Mouse (Mus musculus): Measurements from ENCODE around the gene Dync1i1. TPM values are rescaled to one million over a fixed set of nuclear protein-coding genes. Genes with fewer than 3 reads are reported as not detected.
"Not testable (repeated sequence)": the region's sequence is repeated elsewhere in the genome, so short reads cannot be mapped to it uniquely, and the experiment has no call there.

The Dync1i1 gene
- 4.5 and 7.2 TPM in 2 replicates for polyA plus RNA-seq (2016; fragmentation: Nextera tagmentation; extraction: Ambion mirVana)

DNA sequence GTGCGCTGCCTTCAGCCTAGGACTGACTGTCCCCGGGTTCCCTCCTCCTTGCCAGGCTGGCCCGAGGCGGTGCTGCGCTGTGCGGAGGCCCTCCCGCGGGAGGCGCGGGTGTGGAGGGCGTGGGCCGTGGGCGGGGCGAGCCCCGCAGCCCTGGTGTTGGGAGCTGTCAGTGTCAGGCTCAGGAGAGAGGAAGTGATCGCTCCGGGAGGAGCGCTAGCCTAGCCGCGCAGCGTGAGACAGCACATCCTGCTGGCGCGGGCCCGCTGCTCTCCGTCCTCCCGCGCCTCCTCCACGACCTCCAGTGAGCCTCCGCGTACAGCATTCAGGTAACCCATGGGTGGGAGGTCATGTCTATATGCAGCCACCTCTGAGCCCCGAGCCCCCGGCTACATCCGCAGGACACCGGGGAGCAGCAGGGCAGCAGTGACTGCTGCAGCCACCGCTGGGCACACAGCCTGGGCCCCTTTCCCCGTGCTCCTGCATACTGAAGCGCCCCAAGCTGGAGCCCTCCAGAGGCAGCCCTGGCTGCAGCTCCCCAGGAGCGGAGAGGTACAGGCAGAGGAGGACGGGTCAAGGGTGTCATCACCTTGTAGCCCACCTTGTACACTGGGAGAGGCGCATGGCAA lies at the start of gene Dync1i1:
Dync1i1 (plus strand) TSS at position 29 of the 626 bp plus-strand sequence.
- H3K27ac ChIP-seq: no peak within 1 kb of the TSS
- peak; percentile 94 for ATAC-seq (ENCODE audit: low FRiP score)
- WGBS: 2% methylated on average over 32 of the region's 40 CpGs

DNA sequence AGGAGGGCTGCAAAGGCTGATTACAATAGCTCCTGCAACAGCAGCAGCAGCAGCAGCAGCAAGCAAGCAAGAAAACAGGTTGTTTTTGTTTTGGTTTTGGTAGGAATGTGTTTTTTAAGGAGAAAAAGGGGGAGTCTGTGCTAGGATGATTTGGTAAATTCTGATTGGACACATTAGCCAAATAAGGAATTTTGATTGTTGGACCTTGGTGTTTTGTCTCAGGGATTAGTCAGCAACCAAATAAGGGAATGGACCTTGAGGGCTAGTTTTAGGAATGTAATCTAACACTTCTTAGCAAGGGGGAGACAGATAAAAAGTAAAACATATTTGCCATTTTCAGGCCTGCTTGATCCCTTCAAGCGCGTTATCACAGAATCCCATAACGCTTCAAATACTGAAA lies 45.7 kb upstream of the Dync1i1 start:
- H3K9me3 ChIP-seq (replicated peaks): no peaks in the 10 kb centered on the region

More for the DNA sequence above, at the start of gene Dync1i1:
- Histone ChIP-seq H3K36me3 (no peaks in the 10 kb centered on the region), H3K9ac (peak within 1 kb of the TSS; percentile 62), H3K9me3 (replicated peaks) (no peaks in the 10 kb centered on the region), H3K4me3 (peak within 1 kb of the TSS; percentile 50), H3K4me2 (replicated peaks) (peak within 1 kb of the TSS; percentile 91), H3K4me1 (peaks cover 8% of the 10 kb centered on the region; the same call in 1 of the 2 replicates), H3K27me3 (peaks cover 8% of the 10 kb centered on the region; the same call in 1 of the 2 replicates)

DNA sequence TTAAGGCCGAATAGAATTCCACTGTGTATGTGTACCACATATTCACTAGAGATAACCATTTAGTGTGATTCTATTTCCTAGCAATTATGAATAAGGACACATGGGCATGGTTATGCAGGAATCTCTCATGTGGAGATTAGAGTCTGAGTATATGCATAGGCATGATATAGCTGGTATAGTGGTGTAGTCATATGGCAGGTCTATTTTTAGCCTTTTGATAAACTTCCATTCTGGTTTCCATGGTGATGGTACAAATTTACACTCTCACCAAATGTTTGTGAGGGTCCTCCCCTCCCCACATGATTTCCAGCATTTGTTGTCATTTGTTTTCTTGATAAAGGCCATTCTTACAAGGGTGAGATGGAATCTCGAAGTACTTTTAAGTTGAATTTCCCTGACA lies 23.6 kb upstream of the Dync1i1 start:
- Histone ChIP-seq H3K9ac (no peak overlapping the region), H3K36me3 (no peaks in the 10 kb centered on the region), H3K9me3 (replicated peaks) (no peaks in the 10 kb centered on the region), H3K27me3 (no peaks in the 10 kb centered on the region), H3K4me2 (replicated peaks) (no peak overlapping the region), H3K4me3 (no peak overlapping the region), H3K27ac (no peak overlapping the region), H3K4me1 (no peaks in the 10 kb centered on the region)
- ATAC-seq (ENCODE audit: low FRiP score): no peak
- WGBS: 86% methylated on average over 2 of the region's 2 CpGs

More for the DNA sequence above, 45.7 kb upstream of the Dync1i1 start:
- H3K27me3 ChIP-seq: no peaks in the 10 kb centered on the region
- H3K27ac ChIP-seq: no peak overlapping the region
- no peak overlapping the region for H3K4me2 ChIP-seq (replicated peaks)
- H3K9ac ChIP-seq: no peak overlapping the region
- H3K36me3 ChIP-seq: no peaks in the 10 kb centered on the region
- H3K4me3 ChIP-seq: no peak overlapping the region
- no peaks in the 10 kb centered on the region for H3K4me1 ChIP-seq
- ATAC-seq (ENCODE audit: low FRiP score): no peak
- 90% methylated on average over 3 of the region's 3 CpGs for WGBS

DNA sequence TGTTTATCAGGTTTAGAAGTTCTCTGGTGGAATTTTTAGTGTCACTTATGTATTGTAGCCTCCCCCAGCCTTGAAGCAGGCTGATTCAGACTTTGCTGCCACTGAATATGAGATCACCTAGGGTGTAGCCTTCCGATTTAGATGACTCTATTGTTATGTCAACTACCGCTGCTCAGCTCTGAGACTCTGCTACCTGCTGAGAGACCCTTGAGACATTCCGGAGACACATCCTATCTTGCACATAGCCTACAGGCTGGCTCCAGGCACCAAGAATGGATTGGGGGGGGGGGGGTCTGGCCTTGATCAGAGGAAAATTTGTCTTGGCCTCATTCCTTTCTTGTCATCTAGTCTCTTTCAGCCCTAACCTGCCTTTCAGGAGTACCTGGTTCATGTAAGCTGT lies 17.5 kb upstream of the Dync1i1 start:
- H3K4me3 ChIP-seq; H3K27ac ChIP-seq; H3K4me2 ChIP-seq (replicated peaks); ATAC-seq (ENCODE audit: low FRiP score); H3K9me3 ChIP-seq (replicated peaks); H3K36me3 ChIP-seq; H3K27me3 ChIP-seq; H3K4me1 ChIP-seq; H3K9ac ChIP-seq: not testable (repeated sequence)
- 35% methylated on average over 3 of the region's 3 CpGs for WGBS

DNA sequence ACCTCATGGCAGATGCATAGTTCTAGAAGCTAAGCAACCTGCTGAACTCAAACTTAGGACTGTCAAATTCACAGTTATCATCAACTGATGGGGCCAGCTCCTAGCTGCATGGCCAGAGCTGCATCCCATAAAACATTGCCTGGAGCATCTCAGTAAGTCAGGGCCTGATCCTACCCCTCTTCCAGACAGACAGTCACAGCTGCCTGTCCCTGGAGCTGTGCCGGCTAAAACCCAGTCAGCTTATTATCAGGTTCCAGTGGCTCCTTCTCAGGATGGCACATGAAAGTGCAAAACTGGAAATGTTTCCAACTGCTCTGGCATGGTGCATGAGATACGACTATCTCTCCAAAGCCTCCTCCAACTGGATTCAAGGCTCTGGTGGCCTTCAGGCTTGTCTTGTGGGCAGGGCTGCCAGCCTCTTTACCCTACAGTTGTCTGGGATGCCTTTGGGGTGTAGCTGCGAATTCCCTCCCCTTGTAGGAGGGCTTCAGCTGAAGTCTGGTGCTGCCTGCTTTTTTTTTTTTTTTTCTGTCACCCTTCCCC lies 15.3 kb upstream of the Dync1i1 start:
- ATAC-seq (ENCODE audit: low FRiP score): no peak
- H3K4me3 ChIP-seq: no peak overlapping the region
- H3K27me3 ChIP-seq: no peaks in the 10 kb centered on the region
- no peak overlapping the region for H3K9ac ChIP-seq
- no peaks in the 10 kb centered on the region for H3K9me3 ChIP-seq (replicated peaks)
- no peak overlapping the region for H3K27ac ChIP-seq
- no peaks in the 10 kb centered on the region for H3K36me3 ChIP-seq
- no peaks in the 10 kb centered on the region for H3K4me1 ChIP-seq
- H3K4me2 ChIP-seq (replicated peaks): no peak overlapping the region
- WGBS: 77% methylated on average over 3 of the region's 3 CpGs

DNA sequence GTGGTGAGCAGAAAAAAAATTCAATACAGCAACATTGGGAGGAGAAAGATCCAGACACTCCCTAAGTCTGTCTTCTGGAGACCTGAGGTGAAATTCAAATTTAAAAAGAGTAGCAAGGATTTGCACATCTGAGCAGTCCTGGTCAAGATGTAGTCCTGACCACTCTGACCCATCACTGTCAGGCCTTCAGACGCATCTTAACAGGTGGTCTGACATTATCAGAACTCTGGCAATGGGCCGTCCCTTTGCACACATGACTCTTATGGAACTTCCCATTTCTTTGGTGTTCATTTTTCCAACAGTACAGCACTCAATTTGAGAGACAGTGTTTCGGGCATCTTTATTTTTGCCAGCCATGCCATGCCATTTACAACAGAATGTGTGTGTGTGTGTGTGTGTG lies 12.8 kb upstream of the Dync1i1 start:
- Histone ChIP-seq H3K4me2 (replicated peaks) (no peak overlapping the region), H3K27ac (no peak overlapping the region), H3K36me3 (no peaks in the 10 kb centered on the region), H3K4me1 (no peaks in the 10 kb centered on the region), H3K9ac (no peak overlapping the region), H3K4me3 (no peak overlapping the region), H3K27me3 (no peaks in the 10 kb centered on the region), H3K9me3 (replicated peaks) (no peaks in the 10 kb centered on the region)
- WGBS: 93% methylated on average over 3 of the region's 3 CpGs
- no peak for ATAC-seq (ENCODE audit: low FRiP score)

- no peaks in the 10 kb centered on the region for H3K36me3 ChIP-seq
- H3K9ac ChIP-seq: no peak overlapping the region
- H3K27me3 ChIP-seq: no peaks in the 10 kb centered on the region
- no peaks in the 10 kb centered on the region for H3K4me1 ChIP-seq
- no peak overlapping the region for H3K4me2 ChIP-seq (replicated peaks)
- no peaks in the 10 kb centered on the region for H3K9me3 ChIP-seq (replicated peaks)
- no peak overlapping the region for H3K27ac ChIP-seq
- H3K4me3 ChIP-seq: no peak overlapping the region
- 80% methylated on average over 3 of the region's 3 CpGs for WGBS
- no peak for ATAC-seq (ENCODE audit: low FRiP score)
Observed at GRCm38 (mm10) chr6:5715101-5715618, 10.3 kb upstream of the Dync1i1 start.

DNA sequence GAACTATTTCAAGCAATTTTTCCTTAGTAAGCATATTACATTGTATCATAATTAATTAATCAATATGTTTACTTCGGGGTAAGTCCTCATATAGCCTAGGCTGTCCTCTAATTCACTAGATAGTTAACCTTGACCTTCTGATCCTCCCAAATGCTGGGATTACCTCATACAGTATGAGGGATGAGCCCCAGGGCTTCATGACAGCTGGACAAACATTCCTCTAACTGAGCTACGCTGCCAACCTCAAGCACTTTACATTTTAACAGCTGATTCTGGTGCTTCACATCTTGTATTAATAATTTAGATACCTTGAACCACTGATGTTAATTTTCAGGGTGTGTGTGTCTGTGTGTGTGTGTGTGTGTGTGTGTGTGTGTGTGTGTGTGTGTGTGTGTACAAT lies 6.5 kb upstream of the Dync1i1 start:
- no peaks in the 10 kb centered on the region for H3K36me3 ChIP-seq
- no peaks in the 10 kb centered on the region for H3K9me3 ChIP-seq (replicated peaks)
- no peak overlapping the region for H3K4me3 ChIP-seq
- H3K27ac ChIP-seq: no peak overlapping the region
- no peak for ATAC-seq (ENCODE audit: low FRiP score)
- no peak overlapping the region for H3K4me2 ChIP-seq (replicated peaks)
- H3K27me3 ChIP-seq: no peaks in the 10 kb centered on the region
- H3K4me1 ChIP-seq: no peaks in the 10 kb centered on the region
- no peak overlapping the region for H3K9ac ChIP-seq
- WGBS: 70% methylated on average over 2 of the region's 2 CpGs

GRCm38 (mm10) chr6:5720716-5721115 lies 4.7 kb upstream of the Dync1i1 start:
- H3K9ac ChIP-seq; H3K27ac ChIP-seq; H3K4me3 ChIP-seq; H3K36me3 ChIP-seq; ATAC-seq (ENCODE audit: low FRiP score); H3K4me1 ChIP-seq; H3K9me3 ChIP-seq (replicated peaks); H3K4me2 ChIP-seq (replicated peaks); H3K27me3 ChIP-seq: not testable (repeated sequence)

DNA sequence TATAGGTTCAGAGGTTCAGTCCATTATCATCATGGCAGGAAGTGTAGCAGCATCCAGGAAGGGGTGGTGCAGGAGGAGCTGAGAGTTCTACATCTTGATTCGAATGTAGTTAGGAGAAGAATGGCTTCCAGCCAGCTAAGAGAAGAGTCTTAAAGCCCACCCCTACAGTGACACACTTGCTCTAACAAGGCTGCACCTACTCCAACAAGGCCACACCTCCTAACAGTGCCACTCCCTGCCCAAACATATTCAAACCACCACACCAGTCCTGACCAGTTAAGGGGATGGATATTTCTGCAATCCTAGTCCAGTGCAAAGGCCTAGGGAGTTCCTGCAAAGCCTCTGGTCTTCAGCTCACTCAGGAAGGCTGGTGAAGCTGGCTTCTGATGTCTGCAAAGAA lies 1.5 kb upstream of the Dync1i1 start:
- WGBS: 88% methylated on average over 1 of the region's 1 CpGs
- Histone ChIP-seq H3K4me2 (replicated peaks) (no peak overlapping the region), H3K36me3 (no peaks in the 10 kb centered on the region), H3K27me3 (peaks cover 8% of the 10 kb centered on the region; the same call in 1 of the 2 replicates), H3K4me1 (peaks cover 8% of the 10 kb centered on the region; the same call in 1 of the 2 replicates), H3K9ac (no peak overlapping the region), H3K4me3 (no peak overlapping the region), H3K27ac (no peak overlapping the region), H3K9me3 (replicated peaks) (no peaks in the 10 kb centered on the region)
- no peak for ATAC-seq (ENCODE audit: low FRiP score)

- 5% methylated on average over 10 of the region's 10 CpGs for WGBS
- H3K4me3 ChIP-seq: peak overlapping the region; percentile 50
- peaks cover 8% of the 10 kb centered on the region; the same call in 1 of the 2 replicates for H3K27me3 ChIP-seq
- no peak overlapping the region for H3K27ac ChIP-seq
- H3K36me3 ChIP-seq: no peaks in the 10 kb centered on the region
- H3K4me1 ChIP-seq: peaks cover 8% of the 10 kb centered on the region; the same call in 1 of the 2 replicates
- H3K9me3 ChIP-seq (replicated peaks): no peaks in the 10 kb centered on the region
- H3K9ac ChIP-seq: peak overlapping the region; percentile 62
- ATAC-seq (ENCODE audit: low FRiP score): peak; percentile 50; the same call in 1 of the 2 replicates
- H3K4me2 ChIP-seq (replicated peaks): peak overlapping the region; percentile 91
Observed at GRCm38 (mm10) chr6:5726237-5726670, 815 bp downstream of the Dync1i1 start.

DNA sequence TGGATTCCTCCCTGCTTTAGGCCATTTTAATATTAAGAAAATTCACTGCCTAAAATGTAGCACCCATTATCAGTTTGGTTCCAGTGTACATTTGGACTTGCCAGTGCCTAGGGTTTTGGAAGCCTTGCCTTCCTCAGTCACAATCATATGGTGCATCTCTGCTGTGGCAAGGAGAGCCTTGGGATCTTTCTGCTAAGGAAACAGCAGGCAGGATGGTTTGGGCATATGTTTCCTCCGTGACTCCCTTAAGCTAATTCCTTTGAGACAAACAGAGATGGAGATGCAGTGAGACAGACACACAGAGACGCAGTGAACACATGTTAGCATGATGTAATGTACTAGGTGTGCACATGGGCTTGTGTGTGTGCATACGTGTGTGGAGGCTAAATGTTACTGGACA lies 7.8 kb downstream of the Dync1i1 start:
- Histone ChIP-seq H3K27ac (no peak overlapping the region), H3K9ac (no peak overlapping the region), H3K4me3 (no peak overlapping the region), H3K9me3 (replicated peaks) (no peaks in the 10 kb centered on the region), H3K27me3 (no peaks in the 10 kb centered on the region), H3K4me1 (no peaks in the 10 kb centered on the region), H3K36me3 (no peaks in the 10 kb centered on the region), H3K4me2 (replicated peaks) (no peak overlapping the region)
- ATAC-seq (ENCODE audit: low FRiP score): no peak
- 82% methylated on average over 3 of the region's 3 CpGs for WGBS

DNA sequence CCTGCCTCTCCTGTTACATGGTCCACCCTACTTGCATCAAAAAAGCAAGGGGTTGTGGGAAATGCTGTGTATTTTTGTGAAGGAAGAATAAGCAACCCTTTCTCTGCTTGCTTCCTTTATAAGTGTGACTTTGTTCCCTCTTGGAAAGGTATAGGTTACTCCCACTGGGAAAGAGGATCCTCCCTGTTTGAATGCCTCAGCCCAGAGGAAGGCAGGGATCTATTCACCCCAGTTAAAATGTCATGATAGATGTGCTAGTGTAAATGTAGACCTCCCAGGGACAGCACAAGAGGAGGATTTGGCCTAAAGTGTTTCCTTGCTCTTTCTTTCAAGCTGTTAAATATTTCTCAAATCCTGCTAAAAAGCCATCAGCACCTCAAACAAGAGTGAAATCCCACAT lies 9.0 kb downstream of the Dync1i1 start:
- Histone ChIP-seq H3K4me3 (no peak overlapping the region), H3K36me3 (no peaks in the 10 kb centered on the region), H3K4me2 (replicated peaks) (no peak overlapping the region), H3K4me1 (no peaks in the 10 kb centered on the region), H3K9me3 (replicated peaks) (no peaks in the 10 kb centered on the region), H3K27me3 (no peaks in the 10 kb centered on the region), H3K27ac (no peak overlapping the region), H3K9ac (no peak overlapping the region)
- ATAC-seq (ENCODE audit: low FRiP score): no peak
